Mouse (Mus musculus) megakaryocyte progenitor cell, adult 5-6 weeks (primary cell): ENCODE data around the gene Ubiad1. TPM values are rescaled to one million over a fixed set of nuclear protein-coding genes. Genes with fewer than 3 reads are reported as not detected.
A peak's percentile ranks its signal among the peaks of the same experiment; 100 is the strongest.

Experiments
- ATAC-seq: replicated peaks from 2 replicates; pipeline ENCODE4 v1.8.0; 2016; ENCODE audit warnings: mild to moderate bottlenecking, moderate TSS enrichment, inconsistent platforms; ENCODE audit not compliant: poor library complexity
- total RNA-seq, 2 experiments: library from RNA; stranded (forward) in 1 of 2; stranded (reverse) in 1 of 2; fragments of 157-497, 149-512 nt in 1 of 2; fragments of 200-1000 nt in 1 of 2; gene quantifications; 2 replicates each; pipeline versions ENCODE4 v1.2.3 to v1.2.4; 2015 to 2017

The Ubiad1 gene
- total RNA-seq (2015): 10.8 and 12.7 TPM in 2 replicates
- 11.3 TPM in 2 replicates for total RNA-seq (2017)

DNA sequence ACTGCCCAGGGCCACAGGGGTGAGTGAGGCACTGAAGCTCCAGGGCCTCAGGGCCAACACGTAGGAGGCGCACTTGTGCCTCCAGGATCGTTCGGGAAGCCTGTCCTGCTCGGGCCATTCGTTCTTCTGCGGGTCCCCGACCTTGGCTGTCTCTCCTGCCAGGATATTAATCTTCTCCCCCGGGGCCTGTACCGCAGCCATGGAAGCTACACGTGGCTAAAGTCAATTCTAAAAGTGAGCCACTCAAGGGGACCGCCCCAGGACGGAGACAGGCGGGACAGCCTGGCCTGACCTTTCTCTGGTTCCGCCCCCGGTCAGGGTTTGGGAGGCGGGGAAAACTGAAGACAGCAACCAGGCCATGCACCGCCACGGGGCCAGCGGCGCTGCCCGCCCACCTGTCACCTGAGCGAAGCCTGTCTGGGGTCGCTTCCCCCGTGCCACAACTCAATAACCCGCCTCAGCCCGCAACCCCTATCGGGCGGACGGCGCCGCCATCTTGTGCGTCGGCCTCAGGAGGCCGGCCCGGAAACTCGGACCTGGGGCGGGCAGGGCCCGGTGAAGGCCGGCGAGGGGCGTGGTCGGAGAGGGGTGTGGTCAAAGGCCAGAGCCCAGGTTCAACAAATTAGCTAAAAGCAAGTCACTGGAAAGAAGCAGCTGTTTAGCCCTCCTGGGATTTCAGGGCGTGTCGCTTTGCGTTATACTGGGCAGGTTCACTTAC is at the start of gene Ubiad1:
Ubiad1 (minus strand) TSS at position 522 of the 718 bp plus-strand sequence.
- peak; percentile 66 for ATAC-seq

DNA sequence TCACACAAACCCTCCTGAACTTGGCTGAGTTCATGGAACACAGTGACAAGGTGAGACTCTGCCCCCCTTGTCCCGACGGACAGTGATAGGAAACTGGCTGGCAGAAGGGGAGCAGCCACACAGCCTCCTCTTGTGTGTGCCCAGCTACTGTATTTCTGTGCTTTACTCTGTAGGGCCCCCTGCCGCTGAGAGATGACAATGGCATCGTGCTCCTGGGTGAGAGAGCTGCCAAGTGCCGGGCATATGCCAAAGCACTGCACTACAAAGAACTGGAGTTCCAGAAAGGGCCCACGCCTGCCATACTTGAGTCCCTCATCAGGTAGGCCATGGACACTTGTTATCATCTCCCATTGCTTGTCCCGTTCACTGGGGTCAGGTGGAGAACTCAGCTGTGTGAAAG is 46.9 kb upstream of the Ubiad1 start:
- no peak for ATAC-seq

DNA sequence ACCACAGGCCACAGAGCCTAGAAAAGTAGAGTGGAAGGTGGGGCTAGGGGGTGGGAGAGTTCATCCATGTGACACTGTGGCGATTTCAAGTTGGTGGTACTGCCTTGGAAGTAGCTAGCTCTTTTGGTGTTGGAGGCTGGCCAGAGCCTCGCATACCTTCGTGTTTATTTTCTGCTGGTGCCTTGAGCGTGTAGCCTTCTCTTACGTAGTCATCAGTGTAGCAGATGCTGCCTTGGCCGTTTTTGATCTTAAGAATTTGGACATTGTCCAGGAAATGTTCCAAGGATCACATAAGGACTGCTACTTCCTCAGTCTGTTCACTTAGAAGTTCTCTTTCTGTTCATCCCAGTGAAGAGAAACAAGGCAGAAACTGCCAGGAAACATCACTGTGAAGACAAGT is 45.9 kb upstream of the Ubiad1 start:
- no peak for ATAC-seq

DNA sequence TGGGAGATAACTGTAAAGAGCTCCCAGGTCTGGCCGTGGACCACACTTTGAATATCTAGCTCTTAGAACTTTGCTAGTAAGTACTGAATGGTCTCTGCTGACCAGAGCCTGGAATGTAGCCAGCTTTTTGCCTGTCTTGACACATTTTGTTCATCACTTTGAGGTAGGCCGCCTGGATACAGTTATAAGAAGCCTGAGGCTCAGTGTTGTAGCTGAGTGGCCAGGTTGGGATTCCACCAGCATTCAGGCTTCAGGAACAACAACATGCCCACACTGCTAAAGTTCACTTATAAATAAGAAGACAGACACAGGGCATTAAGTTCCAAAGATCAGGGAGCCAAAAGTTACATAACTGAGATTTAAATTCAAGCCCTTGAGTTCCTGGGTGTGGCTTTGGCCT is 43.3 kb upstream of the Ubiad1 start:
- no peak for ATAC-seq

DNA sequence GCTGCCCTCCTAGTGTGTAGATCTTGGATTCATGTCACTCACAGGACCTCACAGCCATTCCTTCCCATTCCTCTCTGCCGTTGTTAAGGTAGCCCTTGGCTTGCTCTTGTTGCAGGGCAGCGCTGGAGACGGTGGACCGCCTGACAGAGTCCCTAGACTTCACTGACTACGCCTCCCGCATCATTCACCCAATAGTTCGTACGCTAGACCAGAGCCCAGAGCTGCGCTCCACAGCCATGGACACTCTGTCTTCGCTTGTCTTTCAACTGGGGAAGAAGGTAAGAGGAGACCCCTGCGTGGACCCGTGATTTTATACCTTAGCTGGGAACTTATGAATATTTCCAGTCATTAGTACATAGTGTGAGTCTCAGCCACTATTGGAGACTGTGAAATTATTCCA is 39.9 kb upstream of the Ubiad1 start:
- no peak for ATAC-seq

DNA sequence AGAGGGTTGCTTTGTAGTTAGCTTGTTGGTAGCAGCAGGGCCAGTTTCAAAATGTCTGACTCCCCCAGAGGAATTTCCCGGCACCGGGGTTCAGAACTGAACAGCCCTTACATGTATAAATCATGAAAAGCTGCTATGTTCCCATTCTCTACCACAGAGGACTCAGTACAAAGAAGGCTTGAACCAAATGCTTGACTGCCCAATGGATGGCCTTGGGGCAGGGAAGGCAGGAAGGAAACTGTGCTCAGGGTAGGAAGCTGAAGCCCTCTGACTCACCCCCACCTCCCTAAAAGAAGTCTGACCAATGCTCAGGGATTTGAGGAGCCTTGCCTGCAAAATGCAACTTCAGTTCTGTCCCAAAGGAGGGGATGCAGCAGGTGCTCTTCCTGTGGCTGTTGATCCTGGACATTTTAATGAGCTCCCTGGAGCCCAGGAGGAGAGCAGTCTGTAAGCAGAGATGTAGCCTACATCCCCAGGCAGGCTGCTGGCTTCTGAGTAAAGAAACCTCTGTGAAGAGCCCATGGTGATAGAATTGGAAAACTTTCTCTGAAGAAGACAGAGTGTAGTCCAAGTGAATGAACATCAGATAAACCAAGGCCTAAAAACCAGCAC is 37.1 kb upstream of the Ubiad1 start:
- no peak for ATAC-seq

DNA sequence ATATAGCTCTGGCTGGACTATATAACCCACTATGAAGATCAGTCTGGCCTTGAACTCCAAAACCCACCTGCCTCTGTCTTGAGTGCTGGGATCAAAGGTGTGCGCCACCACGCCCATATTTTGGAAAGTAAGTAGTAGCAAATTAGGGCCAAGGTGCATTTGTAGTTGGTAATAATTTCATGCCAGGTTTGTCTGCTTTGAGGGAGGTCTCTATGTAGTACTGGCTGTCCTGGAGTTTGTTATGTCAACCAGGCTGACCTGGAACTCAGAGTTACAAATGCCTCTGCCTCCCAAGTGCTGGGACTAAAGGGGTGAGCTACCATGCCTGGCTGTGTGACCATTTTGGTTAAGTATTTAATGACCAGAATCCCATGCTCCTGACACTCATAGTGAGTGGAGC is 35.7 kb upstream of the Ubiad1 start:
- no peak for ATAC-seq

DNA sequence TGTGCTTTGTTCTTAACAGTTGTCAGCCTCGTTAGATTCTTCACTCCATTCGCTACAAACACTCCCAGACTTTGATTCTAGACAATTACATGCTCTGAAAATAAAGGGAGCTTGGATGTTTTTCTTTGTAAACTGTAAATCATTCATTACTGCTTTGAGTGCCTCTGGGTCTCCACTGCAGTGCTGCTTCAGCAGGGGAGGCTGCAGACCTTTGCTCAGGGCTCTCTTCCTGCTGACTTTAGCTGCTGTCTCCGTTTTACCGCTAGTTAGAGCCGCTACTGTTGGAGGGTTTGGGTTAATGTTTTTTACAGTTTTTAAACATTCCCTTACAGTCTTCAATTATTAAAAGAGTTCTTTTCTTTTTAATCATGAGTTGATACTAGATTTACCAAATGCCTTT is 28.9 kb upstream of the Ubiad1 start:
- no peak for ATAC-seq

DNA sequence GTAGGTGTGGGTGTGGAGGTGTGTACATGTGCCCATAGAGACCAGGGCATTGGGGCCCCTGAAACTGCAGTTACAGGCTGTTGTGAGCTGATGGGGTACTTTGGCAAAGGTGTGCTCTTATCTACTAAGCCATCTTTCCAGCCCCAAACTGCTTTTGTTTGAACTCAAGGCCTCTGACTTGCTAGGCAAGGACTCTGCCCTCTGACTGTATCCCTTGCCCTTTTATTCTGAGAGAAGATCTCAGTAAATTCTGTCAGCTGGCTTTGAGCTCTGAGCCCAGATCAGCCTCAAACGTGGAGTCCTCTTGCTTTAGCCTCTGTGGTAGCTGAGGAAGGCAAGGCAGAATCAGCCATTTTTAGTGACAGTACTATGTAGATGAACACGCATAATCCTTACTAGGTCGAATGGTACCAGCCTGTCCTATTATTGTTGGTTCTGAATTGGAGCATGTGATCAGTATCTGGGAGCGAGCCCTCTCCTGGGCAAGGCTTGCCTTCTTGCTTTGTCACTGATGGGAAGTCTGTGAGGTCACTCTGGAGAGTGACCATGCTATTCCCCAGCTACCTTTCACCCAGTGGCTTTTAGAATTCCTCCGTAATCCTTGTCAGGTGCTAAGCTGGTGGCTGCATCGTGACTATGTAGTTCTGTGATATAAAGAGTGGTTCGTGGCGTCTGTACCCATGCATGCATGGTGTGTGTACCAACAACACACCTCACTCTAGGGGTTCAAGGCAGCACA is 28.0 kb upstream of the Ubiad1 start:
- no peak for ATAC-seq

DNA sequence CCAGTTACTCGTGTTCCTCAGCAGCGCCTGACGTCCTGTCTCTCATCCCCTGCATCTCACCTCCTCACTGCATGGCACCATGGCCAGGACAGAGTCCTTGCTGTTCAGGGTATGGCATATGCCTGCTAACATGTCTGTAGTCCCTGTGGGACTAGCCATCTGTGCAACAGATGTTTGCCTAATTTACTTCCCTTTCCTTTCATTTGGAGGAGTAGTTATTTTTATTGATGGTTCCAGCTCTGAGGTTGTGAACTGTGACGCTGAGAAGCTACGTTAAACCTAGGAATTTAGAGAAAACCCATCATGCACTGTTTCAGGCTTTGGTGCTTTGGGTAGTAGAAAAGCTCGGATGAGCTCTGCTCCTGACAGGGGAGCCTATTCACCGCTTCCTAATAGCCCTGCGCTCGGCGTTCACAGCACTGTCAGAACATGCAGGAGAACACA is 26.8 kb upstream of the Ubiad1 start:
- ATAC-seq: no peak

DNA sequence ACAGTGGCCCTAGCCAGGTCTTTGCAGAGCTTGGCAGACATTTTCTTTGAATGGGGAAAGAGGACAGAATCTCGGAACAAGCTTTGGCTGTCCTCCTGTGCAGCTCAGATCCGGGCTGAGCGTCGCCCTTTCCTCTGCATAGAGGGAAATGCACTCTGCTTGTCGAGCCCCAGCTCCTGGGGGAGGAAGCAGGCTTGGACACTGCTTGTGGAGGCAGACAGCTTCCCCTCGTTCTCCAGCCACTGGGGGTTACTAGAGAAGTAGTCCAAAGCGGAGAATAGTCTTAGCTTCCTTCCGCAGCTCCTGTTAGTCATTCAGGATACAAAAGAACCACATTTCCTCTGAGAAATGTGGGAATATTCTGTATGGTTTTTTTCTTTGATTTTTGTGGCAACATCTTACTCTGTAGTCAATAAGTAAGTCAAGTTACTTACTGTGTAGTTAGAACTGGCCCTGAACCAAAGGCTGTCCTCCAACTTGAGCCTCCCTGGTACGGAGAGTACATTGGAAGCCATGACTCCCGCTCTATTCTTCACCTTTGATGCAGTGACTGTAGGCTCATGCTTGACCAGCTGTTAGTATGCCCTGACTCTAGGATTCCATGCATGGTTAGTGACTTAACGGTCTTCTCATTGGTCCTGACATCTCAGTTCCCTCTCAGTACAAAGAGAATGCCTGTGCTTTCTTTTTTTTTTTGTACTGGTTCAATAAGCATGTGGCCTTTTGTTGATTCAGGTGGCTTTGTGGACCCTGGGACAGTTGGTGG is 25.1 kb upstream of the Ubiad1 start:
- ATAC-seq: no peak

DNA sequence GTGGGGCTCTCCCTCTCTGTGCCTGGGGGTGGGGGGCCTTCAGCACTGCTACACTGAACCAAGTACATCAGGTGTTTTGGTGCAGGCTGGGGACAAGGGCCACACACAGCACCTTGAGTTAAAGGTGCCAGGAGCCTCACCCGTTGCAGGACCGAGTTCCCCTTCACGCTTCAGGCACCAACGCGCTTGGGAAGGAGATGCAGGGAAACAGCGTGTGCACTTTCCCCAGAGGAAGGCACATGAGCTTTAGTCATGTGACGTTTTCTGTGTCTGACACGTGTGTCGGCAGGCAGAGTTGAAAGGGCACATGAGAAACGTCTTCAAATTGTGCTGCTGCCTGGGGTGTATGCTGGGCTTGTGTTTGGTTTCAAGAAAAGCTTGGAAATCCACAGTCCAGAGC is 23.8 kb upstream of the Ubiad1 start:
- no peak for ATAC-seq

DNA sequence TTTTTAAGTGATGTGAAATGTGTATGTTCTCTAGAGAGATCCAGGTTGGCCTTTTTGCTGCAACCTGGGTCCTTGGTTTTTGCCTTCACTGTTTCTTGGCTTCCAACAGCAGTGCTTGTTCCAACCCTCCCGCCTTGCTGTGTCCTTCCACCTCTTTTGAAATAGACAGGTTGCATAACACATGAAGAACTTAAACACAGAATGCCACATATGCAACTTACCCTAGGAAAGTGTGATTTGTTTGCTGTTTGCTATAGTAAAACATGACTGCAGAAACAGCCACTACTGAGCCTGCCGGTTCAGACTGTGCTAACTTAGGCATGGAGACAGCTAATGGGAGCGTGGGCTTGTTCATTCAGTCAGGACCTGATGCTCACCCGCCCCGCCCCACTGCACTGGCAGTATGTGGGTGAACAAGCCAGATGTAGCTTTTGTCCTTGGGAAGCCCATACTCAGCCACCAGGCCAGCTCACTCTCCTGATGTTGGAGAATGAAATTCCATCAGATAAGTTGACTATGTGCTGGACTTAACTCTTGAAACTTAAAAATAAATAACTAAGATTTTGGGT is 22.0 kb upstream of the Ubiad1 start:
- no peak for ATAC-seq

DNA sequence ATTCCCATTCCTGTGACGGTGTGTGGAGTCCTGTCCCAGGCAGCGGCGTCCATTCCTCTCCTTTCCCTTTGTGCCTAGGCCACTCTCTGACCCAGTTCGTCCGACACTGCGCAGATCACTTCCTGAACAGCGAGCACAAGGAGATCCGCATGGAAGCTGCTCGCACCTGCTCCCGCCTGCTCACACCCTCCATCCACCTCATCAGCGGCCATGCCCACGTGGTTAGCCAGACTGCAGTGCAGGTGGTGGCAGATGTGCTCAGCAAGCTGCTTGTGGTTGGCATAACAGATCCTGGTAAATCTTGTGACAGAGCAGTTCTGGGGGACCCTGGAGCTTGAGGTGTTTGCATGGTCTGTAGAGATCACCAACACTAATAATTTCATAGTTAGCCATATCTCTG is 20.3 kb upstream of the Ubiad1 start:
- no peak for ATAC-seq

DNA sequence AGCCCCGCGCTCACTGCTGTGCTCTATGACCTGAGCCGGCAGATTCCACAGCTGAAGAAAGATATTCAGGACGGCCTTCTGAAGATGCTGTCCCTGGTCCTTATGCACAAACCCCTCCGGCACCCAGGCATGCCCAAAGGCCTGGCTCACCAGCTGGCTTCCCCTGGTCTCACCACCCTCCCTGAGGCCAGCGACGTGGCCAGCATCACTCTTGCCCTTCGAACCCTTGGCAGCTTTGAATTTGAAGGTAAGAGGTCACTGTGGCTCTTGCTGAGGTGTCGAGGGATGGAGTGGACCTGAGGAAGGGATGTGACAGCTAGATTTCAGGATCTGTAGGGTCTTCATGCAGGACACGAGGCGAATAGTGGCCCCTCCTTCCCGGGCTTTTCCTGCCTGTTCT is 19.7 kb upstream of the Ubiad1 start:
- ATAC-seq: no peak

DNA sequence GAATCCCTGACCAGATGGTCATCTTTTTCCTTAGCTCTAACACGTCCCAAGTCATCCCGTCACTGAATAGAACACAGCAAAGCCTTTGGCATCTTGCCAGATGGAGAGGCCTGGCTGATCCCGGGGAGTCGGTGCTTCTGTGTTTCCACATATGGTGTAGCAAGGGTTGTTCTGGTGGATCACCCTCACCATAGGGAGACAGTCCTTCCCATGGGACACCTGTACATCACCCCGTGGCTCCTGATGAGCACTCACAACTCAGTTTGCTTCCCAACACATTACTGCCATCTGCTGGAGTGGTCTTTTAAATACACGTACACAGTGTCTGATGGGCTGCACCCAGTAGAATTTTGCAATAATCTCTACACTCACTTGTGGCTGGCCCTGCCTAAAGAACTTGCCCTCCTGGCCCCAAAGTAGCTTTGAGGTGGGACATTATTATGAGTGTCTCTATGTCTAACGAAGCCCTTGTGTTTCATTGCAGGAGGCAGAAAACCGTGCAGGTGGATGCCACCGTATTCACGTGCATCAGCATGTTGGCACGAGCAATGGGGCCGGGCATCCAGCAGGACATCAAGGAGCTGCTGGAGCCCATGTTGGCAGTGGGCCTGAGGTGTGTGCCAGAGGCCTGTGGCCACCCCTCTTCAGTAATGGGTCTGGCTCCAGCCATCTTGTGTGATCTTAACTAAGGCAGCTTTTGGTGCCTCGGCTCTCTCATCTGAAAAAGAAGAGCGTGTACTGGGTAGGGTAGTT is 18.8 kb upstream of the Ubiad1 start:
- ATAC-seq: peak; percentile 87

DNA sequence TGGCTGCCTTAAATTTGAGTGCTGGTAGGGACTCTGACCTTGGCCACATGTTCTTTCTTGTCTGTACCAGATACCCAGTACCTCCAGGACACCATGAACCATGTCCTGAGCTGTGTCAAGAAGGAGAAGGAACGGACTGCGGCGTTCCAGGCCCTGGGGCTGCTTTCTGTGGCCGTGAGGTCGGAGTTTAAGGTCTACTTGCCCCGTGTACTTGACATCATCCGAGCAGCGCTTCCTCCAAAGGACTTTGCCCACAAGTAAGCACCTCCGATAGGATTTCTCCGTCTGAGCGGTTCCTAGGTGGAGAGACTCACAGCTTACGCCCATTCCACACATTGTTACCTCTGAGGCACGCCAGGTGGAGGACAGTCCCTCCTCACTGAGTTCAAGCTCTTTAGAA is 18.1 kb upstream of the Ubiad1 start:
- ATAC-seq: no peak

DNA sequence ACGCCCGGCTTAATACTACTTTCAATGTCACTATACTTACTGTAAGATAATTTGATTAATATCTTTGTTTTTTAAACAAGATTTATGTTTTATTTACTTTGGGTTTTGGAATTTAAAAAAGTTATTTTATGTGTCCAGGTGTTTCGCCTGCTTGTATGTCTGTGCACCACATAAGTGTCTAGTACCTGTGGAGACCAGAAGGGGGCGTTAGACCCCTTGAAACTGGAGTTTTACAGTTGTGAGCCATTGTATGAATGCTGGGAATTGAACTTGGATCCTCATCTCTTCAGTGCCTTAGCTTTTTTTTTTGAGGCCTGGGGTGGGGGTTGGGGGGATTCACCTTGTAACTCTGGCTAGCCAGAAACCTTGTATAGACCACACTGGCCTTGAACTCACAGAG is 17.2 kb upstream of the Ubiad1 start:
- no peak for ATAC-seq

DNA sequence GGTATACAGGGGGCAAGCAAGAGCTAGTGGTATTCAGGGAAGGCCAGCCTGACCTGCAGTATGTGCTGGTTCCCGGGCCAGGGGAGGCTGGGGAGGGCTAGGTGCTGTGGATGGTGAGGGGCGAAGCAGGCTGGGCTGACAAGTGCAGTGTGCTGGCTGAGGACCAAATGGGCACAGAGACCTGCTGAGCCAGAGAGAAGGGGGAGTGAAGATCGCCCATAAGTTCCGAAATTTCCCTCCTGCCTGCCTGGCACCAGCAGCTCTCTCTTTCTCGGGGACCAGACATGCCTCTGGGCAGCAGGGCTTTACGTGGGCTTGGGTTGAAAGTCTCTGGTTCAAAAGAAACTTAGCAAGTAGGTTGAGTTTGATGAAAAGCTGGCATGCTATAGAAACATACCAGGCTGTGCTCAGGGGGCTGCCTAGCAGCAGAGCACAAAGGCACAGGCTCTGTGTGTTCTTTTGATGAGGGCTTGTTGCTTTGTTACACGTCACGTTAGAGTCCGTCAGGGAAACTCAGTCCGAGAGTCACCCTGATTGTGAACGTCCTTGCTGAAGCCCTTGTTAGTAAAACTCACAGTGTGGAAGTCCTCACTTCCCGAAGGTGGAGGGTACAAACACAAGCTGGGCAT is 16.2 kb upstream of the Ubiad1 start:
- ATAC-seq: no peak

DNA sequence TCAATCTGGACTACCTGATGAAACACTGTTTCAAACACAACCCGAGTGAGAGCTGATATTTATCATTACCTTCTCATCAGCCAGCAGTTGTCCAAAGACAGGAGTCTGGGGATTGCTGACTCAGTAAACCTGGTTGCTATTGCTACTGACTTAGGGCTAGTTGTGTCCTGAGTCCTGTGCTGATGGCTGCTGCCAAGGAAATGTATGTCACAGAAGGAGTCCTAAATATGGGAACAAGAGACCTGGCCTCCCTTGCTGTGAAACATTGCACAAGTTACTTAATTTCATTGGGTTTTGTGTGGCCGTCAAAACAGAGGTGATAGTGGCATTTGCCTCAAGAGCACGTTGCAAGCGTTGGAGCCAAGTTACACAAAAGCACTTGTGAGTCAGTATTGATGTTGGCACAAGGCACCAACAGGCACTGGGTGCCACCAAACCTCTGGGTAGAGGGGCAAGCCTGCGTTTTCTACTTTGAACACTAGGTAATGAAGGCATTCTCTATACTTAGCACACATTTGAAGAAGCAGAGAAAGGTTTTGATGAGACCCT is 11.0 kb upstream of the Ubiad1 start:
- ATAC-seq: no peak
